Mouse (Mus musculus): ENCODE results near the gene Olfr1179. TPM values are rescaled to one million over a fixed set of nuclear protein-coding genes. Genes with fewer than 3 reads are reported as not detected.

Gene Olfr1179
- not detected in 2 replicates for polyA plus RNA-seq (2021; fragmentation: Nextera tagmentation)
- long read RNA-seq, experiment 1 = 0 reads
- long read RNA-seq, experiment 2 = 0 reads

GRCm38 (mm10) chr2:88406353-88406752, at the start of gene Olfr1179:
Olfr1179 (minus strand) TSS chr2:88406453.

DNA sequence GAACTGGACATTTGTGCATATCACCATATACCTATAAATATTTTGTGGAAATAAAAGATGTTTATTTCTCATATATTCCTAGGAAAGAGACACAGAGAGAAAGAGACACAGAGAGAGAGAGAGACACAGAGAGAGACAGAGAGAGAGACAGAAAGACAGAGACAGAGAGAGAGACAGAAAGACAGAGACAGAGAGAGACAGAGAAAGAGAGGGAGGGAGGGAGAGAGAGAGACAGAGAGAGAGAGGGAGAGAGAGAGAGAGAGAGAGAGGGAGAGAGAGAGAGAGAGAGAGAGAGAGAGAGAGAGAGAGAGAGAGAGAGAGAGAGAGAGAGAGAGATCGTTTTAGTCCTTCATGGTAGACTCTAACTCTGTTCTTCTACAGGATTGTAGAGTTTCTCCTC, 48.3 kb upstream of the Olfr1179 start, which contains the start of gene Olfr1183:
Gene Olfr1183 (plus strand): TSS at position 301 of the 400 bp plus-strand sequence.

GRCm38 (mm10) chr2:88449031-88449430, 42.8 kb upstream of the Olfr1179 start, which contains the start of gene Gm13757:
Gm13757 (minus strand) TSS chr2:88449131.

DNA sequence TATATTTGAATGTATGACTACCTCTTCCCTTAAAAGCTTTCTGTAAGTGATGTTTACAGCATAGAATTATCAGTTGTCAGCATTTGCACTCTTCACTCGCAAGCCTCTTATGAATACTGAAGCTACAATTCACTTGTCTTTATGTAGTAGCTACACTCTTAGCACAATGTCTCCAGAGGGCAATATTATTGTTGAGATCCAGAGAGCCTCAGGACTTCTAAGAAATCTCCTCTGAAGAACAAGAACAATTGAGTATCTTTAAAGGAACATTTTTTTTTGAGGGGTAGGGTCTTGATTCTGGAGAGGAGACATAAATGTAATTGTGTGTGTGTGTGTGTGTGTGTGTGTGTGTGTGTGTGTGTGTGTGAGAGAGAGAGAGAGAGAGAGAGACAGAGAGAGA, 19.8 kb upstream of the Olfr1179 start, which contains the start of gene Olfr1181:
Gene Olfr1181 (minus strand): TSS at position 101 of the 400 bp plus-strand sequence.

GRCm38 (mm10) chr2:88419051-88419450, 12.8 kb upstream of the Olfr1179 start, which contains the start of gene Olfr1180:
Olfr1180 (minus strand) TSS chr2:88419151.

GRCm38 (mm10) chr2:88386762-88387161, 19.5 kb downstream of the Olfr1179 start, which contains the start of gene Olfr1178:
Olfr1178 (plus strand) TSS chr2:88387062.

Other genes starting within 250 kb of the Olfr1179 start
- not detected in 2 replicates for gene Olfr1168, start 224.6 kb downstream of the Olfr1179 start, polyA plus RNA-seq (2021; fragmentation: Nextera tagmentation)
- gene Olfr1170, start 178.1 kb downstream of the Olfr1179 start, polyA plus RNA-seq (2021; fragmentation: Nextera tagmentation) = not detected in 2 replicates
- not detected in 2 replicates for gene Olfr1173, start 126.6 kb downstream of the Olfr1179 start, polyA plus RNA-seq (2021; fragmentation: Nextera tagmentation)
- not detected in 2 replicates for gene Olfr1174-ps, start 91.3 kb downstream of the Olfr1179 start, polyA plus RNA-seq (2021; fragmentation: Nextera tagmentation)
- gene Olfr1175-ps, start 79.2 kb downstream of the Olfr1179 start, polyA plus RNA-seq (2021; fragmentation: Nextera tagmentation) = not detected in 2 replicates
- gene Olfr1176, start 69.7 kb downstream of the Olfr1179 start, polyA plus RNA-seq (2021; fragmentation: Nextera tagmentation) = not detected in 2 replicates
- gene Olfr1177-ps, start 60.0 kb downstream of the Olfr1179 start, polyA plus RNA-seq (2021; fragmentation: Nextera tagmentation) = not detected in 2 replicates
- gene Olfr1178, start 19.4 kb downstream of the Olfr1179 start, polyA plus RNA-seq (2021; fragmentation: Nextera tagmentation) = not detected in 2 replicates
- gene Olfr1180, start 12.7 kb upstream of the Olfr1179 start, polyA plus RNA-seq (2021; fragmentation: Nextera tagmentation) = not detected in 2 replicates
- gene Olfr1181, start 19.7 kb upstream of the Olfr1179 start, polyA plus RNA-seq (2021; fragmentation: Nextera tagmentation) = not detected in 2 replicates
- gene Gm13757, start 42.7 kb upstream of the Olfr1179 start, polyA plus RNA-seq (2021; fragmentation: Nextera tagmentation) = not detected in 2 replicates
- gene Olfr1183, start 48.4 kb upstream of the Olfr1179 start, polyA plus RNA-seq (2021; fragmentation: Nextera tagmentation) = not detected in 2 replicates
- not detected in 2 replicates for gene Olfr1184, start 77.1 kb upstream of the Olfr1179 start, polyA plus RNA-seq (2021; fragmentation: Nextera tagmentation)
- not detected in 2 replicates for gene Olfr1185-ps1, start 86.9 kb upstream of the Olfr1179 start, polyA plus RNA-seq (2021; fragmentation: Nextera tagmentation)
- not detected in 2 replicates for gene Olfr1186, start 112.1 kb upstream of the Olfr1179 start, polyA plus RNA-seq (2021; fragmentation: Nextera tagmentation)
- not detected in 2 replicates for gene Olfr1188, start 150.5 kb upstream of the Olfr1179 start, polyA plus RNA-seq (2021; fragmentation: Nextera tagmentation)
- not detected in 2 replicates for gene Olfr1189, start 180.0 kb upstream of the Olfr1179 start, polyA plus RNA-seq (2021; fragmentation: Nextera tagmentation)
- not detected in 2 replicates for gene Olfr1191-ps1, start 234.1 kb upstream of the Olfr1179 start, polyA plus RNA-seq (2021; fragmentation: Nextera tagmentation)
- gene Olfr1192-ps1, start 242.1 kb upstream of the Olfr1179 start, polyA plus RNA-seq (2021; fragmentation: Nextera tagmentation) = not detected in 2 replicates